Mouse (Mus musculus) c-Kit-positive CD71-positive TER-119-positive erythroid progenitor cells, embryonic 14.5 days (primary cell): ENCODE data around the gene Cyb561d2.

ENCODE experiments used
- DNase-seq: peaks from one replicate; pipeline ENCODE4 v3.0.0-alpha.2; 2013; ENCODE audit warnings: low spot score

Gene Cyb561d2

GRCm38 (mm10) chr9:107550491-107551116 lies 8.6 kb upstream of the Cyb561d2 start:
- no peak for DNase-seq

- no peak for DNase-seq
These were observed 7.5 kb upstream of the Cyb561d2 start for GRCm38 (mm10) chr9:107549297-107550074.

- DNase-seq: no peak
These were observed 6.8 kb upstream of the Cyb561d2 start for GRCm38 (mm10) chr9:107548820-107549219.

GRCm38 (mm10) chr9:107547957-107548356 lies 6.0 kb upstream of the Cyb561d2 start:
- no peak for DNase-seq

- peak; percentile 93 for DNase-seq
These were observed 5.0 kb upstream of the Cyb561d2 start, which contains the start of gene Zmynd10 for GRCm38 (mm10) chr9:107547026-107547425. Gene Zmynd10 (plus strand): TSS chr9:107547298.

- DNase-seq: peak; percentile 75
These were observed 3.6 kb upstream of the Cyb561d2 start for GRCm38 (mm10) chr9:107545602-107546001.

- DNase-seq: no peak
These were observed 3.2 kb upstream of the Cyb561d2 start for GRCm38 (mm10) chr9:107545199-107545598.

GRCm38 (mm10) chr9:107544729-107545128 lies 2.7 kb upstream of the Cyb561d2 start:
- no peak for DNase-seq

GRCm38 (mm10) chr9:107544196-107544700 lies 2.3 kb upstream of the Cyb561d2 start:
- DNase-seq: no peak

GRCm38 (mm10) chr9:107543299-107543698 lies 1.3 kb upstream of the Cyb561d2 start:
- no peak for DNase-seq

- no peak for DNase-seq
These were observed 728 bp upstream of the Cyb561d2 start for GRCm38 (mm10) chr9:107542721-107543120.

GRCm38 (mm10) chr9:107542352-107542686 lies 326 bp upstream of the Cyb561d2 start:
- DNase-seq: no peak

- no peak for DNase-seq
These were observed 988 bp downstream of the Cyb561d2 start for GRCm38 (mm10) chr9:107541005-107541404.

- no peak for DNase-seq
These were observed 1.6 kb downstream of the Cyb561d2 start for GRCm38 (mm10) chr9:107540420-107540819.

- DNase-seq: no peak
These were observed 2.1 kb downstream of the Cyb561d2 start for GRCm38 (mm10) chr9:107539940-107540339.

GRCm38 (mm10) chr9:107538711-107539110 lies 3.3 kb downstream of the Cyb561d2 start:
- no peak for DNase-seq

- no peak for DNase-seq
These were observed 3.8 kb downstream of the Cyb561d2 start for GRCm38 (mm10) chr9:107538231-107538630.

GRCm38 (mm10) chr9:107534408-107535202 lies 7.4 kb downstream of the Cyb561d2 start:
- peak; percentile 48 for DNase-seq

- DNase-seq: peak; percentile 88
These were observed 8.1 kb downstream of the Cyb561d2 start, which contains the start of gene Tmem115 for GRCm38 (mm10) chr9:107533791-107534407. Gene Tmem115 (plus strand): TSS chr9:107533945.

GRCm38 (mm10) chr9:107526198-107527026 lies 15.6 kb downstream of the Cyb561d2 start:
- peak; percentile 71 for DNase-seq

GRCm38 (mm10) chr9:107522400-107522711 lies 19.6 kb downstream of the Cyb561d2 start:
- DNase-seq: no peak
